Mouse (Mus musculus) heart, embryonic 12.5 days (tissue): ENCODE data around the gene Cyb561d1. TPM values are rescaled to one million over a fixed set of nuclear protein-coding genes. Genes with fewer than 3 reads are reported as not detected.

ENCODE experiments used
- ATAC-seq: fragments of 200-750 bp; cut with Nextera tagmentation; 2 replicates; pipeline ENCODE4 v1.8.0; 2017; ENCODE audit warnings: moderate TSS enrichment, moderate library complexity; ENCODE audit not compliant: insufficient number of reproducible peaks, low FRiP score
- H3K27ac ChIP-seq: fragments of 300-500 bp; sonication (generic); 2 replicates; pipeline ENCODE4 v1.5.1; 2016; ENCODE audit warnings: mild to moderate bottlenecking, moderate library complexity; ENCODE audit not compliant: poor library complexity, severe bottlenecking
- H3K27me3 ChIP-seq: fragments of 300-500 bp; sonication (generic); replicated peaks from 2 replicates; pipeline ENCODE4 v1.6.1; 2016; ENCODE audit warnings: mild to moderate bottlenecking, moderate library complexity
- H3K36me3 ChIP-seq: fragments of 300-500 bp; sonication (generic); 2 replicates; pipeline ENCODE4 v1.6.1; 2016; ENCODE audit warnings: mild to moderate bottlenecking, moderate library complexity
- H3K4me1 ChIP-seq: fragments of 300-500 bp; sonication (generic); replicated peaks from 2 replicates; pipeline ENCODE4 v1.6.1; 2016; ENCODE audit warnings: mild to moderate bottlenecking
- H3K4me2 ChIP-seq: fragments of 300-500 bp; sonication (generic); 2 replicates; pipeline ENCODE4 v1.6.1; 2016; ENCODE audit warnings: mild to moderate bottlenecking, moderate library complexity
- H3K4me3 ChIP-seq: fragments of 300-500 bp; sonication (generic); 2 replicates; pipeline ENCODE4 v1.5.1; 2016; ENCODE audit warnings: mild to moderate bottlenecking
- H3K9ac ChIP-seq: fragments of 300-500 bp; sonication (generic); 2 replicates; pipeline ENCODE4 v1.6.1; 2016; ENCODE audit warnings: mild to moderate bottlenecking, moderate library complexity
- H3K9me3 ChIP-seq: fragments of 300-500 bp; sonication (generic); replicated peaks from 2 replicates; pipeline ENCODE4 v1.6.1; 2016; ENCODE audit warnings: mild to moderate bottlenecking, moderate library complexity
- WGBS: fragments of 180-500 bp; shearing (Covaris S2); methylation state at CpG from one replicate; pipeline ENCODE4 v1.1.7; 2016; 5-methylcytosine and 5-hydroxymethylcytosine counted together
- polyA plus RNA-seq: library from polyadenylated mRNA; unstranded; fragments of >200 nt; fragmentation: Nextera tagmentation; extraction: Ambion mirVana; gene quantifications from 2 replicates; pipeline ENCODE4 v1.2.1, GENCODE M21; 2016

The Cyb561d1 gene
- polyA plus RNA-seq, 1 experiment from 2014 or later, result 3.7 TPM

DNA sequence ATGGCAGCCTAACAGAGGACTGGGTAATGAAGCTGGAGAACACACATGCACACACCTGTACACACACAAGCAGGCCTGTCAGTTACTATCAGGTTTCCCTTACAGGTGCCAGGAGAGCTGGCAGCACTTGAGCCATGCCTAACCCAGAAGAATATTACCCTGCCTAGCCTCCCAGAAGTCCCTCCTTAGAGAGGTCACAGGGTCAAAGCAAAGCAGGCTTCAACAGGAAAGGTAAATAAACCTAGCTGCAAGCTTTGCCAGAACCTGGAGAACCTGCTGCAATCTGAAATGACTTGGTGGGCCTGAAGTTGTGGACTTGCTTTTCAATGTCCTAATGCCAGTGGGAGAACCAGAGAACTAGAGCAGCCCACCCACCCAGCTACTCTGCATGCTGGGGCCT is 1.5 kb upstream of the Cyb561d1 start:
- H3K4me3 ChIP-seq, result no peak overlapping the region
- H3K36me3 ChIP-seq, result peaks cover 58% of the 10 kb centered on the region
- H3K9me3 ChIP-seq, result no peaks in the 10 kb centered on the region
- H3K4me1 ChIP-seq, result peaks cover 18% of the 10 kb centered on the region
- no peak overlapping the region for H3K9ac ChIP-seq
- no peak overlapping the region for H3K4me2 ChIP-seq
- no peak overlapping the region for H3K27ac ChIP-seq
- ATAC-seq, result no peak
- H3K27me3 ChIP-seq, result no peaks in the 10 kb centered on the region

DNA sequence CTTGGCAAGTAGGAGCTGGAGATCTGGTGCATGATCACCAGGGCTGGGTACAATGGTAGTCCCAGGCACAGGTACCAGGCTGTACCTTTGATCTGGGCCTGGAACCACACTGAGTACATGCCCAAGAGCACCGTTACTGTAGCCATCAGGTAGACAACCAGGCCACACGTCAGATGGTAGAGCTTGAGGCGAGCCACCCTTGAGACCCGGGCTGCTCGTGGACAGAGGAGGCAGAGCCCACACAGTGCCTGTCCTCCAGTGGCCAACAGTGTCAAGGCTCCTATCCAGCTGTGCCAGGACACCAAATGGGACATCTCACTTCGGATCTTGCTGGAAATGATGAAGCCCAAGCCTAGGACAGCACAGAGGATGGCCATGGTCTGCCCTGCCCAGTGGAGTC is 1.8 kb downstream of the Cyb561d1 start:
- WGBS, result 93% methylated on average over 6 of the region's 6 CpGs
- H3K27ac ChIP-seq, result no peak overlapping the region

DNA sequence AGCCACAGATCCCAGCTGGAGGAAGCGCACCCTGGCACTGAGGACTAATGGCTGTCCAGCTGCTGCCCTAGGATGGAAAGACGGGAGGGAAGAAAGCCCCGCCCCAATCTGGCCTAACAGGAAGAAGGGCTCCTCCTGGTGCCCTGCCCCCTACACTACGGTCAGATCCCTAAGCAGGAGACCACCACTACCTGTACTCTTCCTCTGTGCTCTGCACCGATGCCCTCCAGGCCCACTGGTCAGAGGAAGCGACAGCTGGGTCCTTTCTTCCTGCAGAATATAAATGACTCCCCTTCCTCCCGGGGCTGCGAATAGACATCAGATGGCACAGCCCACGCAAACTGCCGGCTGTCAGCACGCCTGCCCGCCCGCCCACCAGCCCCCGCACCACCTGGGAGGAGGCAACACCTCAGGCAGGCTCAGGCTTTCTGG is 3.9 kb downstream of the Cyb561d1 start:
- 20% methylated on average over 14 of the region's 14 CpGs for WGBS
- peaks cover 50% of the 10 kb centered on the region for H3K4me1 ChIP-seq
- no peaks in the 10 kb centered on the region for H3K27me3 ChIP-seq
- peak overlapping the region; percentile 58 for H3K4me2 ChIP-seq
- no peaks in the 10 kb centered on the region for H3K9me3 ChIP-seq
- no peak overlapping the region for H3K27ac ChIP-seq
- ATAC-seq, result no peak
- H3K36me3 ChIP-seq, result peaks cover 9% of the 10 kb centered on the region; the same call in 1 of the 2 replicates
- peak overlapping the region; percentile 51 for H3K9ac ChIP-seq
- H3K4me3 ChIP-seq, result peak overlapping the region; percentile 10

More for the DNA sequence above, 1.8 kb downstream of the Cyb561d1 start:
- H3K4me3 ChIP-seq, result no peak overlapping the region
- no peaks in the 10 kb centered on the region for H3K9me3 ChIP-seq
- H3K9ac ChIP-seq, result no peak overlapping the region
- peaks cover 39% of the 10 kb centered on the region for H3K4me1 ChIP-seq
- peaks cover 26% of the 10 kb centered on the region for H3K36me3 ChIP-seq
- H3K27me3 ChIP-seq, result no peaks in the 10 kb centered on the region
- no peak for ATAC-seq
- peak overlapping the region; percentile 64; the same call in 1 of the 2 replicates for H3K4me2 ChIP-seq

DNA sequence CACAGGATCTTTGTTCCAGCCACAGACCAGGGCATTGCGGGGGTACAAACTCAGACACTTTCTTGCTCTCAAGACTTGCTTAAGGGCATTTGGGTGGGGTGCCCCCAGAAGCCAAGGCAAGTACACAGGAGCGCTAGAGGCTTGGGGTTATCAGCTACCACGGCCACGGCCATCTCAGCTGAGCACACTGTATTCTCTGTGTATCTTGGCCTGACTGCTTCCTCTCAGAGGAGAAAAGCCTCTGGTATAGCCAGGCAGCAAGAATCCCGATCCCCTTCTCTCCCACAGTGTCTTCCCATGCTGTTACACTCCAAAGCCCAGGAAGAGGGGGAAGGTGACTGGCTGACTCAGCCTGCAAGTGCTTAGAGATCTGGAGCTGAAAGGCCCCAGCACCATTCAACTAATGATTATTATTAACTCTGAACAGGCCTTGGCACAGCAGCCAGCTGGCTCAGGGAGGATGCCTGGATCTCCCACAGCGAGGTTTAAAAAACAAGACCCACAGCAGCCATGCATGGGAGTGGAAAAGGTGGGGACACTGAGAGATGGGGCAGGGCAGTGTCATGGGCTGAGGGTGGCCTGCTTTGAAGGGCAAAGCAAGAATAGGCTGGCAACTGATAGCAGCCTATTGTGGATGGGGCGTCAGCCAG is 4.9 kb downstream of the Cyb561d1 start:
- Histone ChIP-seq H3K9me3 (no peaks in the 10 kb centered on the region), H3K36me3 (0 out of 2 replicates have a peak, but pooled peaks cover 6% of the 10 kb centered on the region), H3K4me1 (peaks cover 53% of the 10 kb centered on the region), H3K27me3 (no peaks in the 10 kb centered on the region), H3K4me2 (no peak overlapping the region), H3K9ac (no peak overlapping the region), H3K27ac (peak overlapping the region; percentile 38), H3K4me3 (no peak overlapping the region)
- WGBS, result 57% methylated on average over 7 of the region's 7 CpGs
- no peak for ATAC-seq

DNA sequence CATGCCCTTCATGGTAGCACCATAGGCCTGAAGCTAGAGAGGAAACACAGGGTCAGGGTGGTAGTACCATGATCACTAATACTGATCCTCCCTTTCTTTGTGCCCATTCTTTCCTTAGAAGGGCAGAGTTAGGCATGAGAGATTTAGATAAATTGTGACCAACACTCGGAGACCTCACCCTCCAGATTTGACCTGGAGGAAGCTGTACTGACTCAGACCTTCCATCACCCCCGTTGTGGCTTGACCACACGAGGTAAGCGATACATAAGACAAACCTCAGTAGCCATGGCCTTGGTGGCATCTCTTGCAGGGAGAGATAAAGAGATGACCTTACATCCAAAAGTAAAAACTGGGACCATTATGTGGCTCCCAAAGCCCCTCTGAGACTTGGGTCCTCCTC is 5.7 kb downstream of the Cyb561d1 start:
- H3K27me3 ChIP-seq, result no peaks in the 10 kb centered on the region

DNA sequence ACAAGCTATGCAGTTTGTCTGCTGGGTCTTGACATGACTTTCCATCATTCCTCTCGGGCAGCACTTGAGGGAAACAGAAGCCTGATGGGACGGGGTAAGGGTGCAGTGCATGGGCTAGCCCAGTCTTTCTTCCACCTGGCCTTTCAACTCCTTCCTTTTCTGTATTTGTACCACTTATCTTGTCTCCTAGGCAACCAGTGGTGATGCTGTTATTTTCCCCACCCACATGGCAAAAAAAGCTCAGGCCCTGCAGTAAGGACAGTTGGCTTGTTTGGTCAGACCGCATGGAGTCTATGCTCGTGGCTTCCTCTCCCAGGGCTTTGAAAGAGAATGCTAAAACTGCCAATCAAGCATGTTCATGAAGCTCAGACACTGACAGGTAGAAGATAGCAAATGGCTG is 7.3 kb downstream of the Cyb561d1 start:
- Histone ChIP-seq H3K4me3 (no peak overlapping the region), H3K27ac (no peak overlapping the region), H3K4me2 (no peak overlapping the region), H3K27me3 (no peaks in the 10 kb centered on the region), H3K36me3 (no peaks in the 10 kb centered on the region), H3K4me1 (peaks cover 56% of the 10 kb centered on the region), H3K9ac (no peak overlapping the region), H3K9me3 (no peaks in the 10 kb centered on the region)
- 45% methylated on average over 4 of the region's 4 CpGs for WGBS
- ATAC-seq, result no peak

More for the DNA sequence above, 5.7 kb downstream of the Cyb561d1 start:
- Histone ChIP-seq H3K4me3 (no peak overlapping the region), H3K9ac (no peak overlapping the region), H3K27ac (no peak overlapping the region), H3K36me3 (0 out of 2 replicates have a peak, but pooled peaks cover 6% of the 10 kb centered on the region), H3K4me2 (no peak overlapping the region), H3K9me3 (no peaks in the 10 kb centered on the region), H3K4me1 (peaks cover 54% of the 10 kb centered on the region)
- no peak for ATAC-seq
- WGBS, result 81% methylated on average over 4 of the region's 4 CpGs

DNA sequence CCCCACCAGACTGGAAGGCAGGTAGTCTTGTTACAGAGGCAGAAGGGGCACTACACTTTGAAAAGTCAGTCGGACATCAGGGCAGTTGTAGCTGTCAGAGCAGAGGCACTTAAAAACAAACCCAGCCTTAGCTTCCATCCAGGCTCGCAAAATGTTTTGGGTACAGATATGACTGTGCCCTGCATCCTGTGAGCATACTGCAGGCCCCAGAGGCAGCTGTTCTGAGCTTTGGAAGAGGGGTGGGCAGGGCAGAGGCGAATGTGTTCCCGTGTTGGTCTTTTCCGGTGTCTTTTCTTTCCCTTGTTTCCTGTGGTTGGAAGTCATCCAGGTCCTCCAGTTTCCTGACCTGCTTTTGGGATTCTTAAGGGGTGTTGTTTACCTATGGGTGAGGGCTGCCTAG is 11.1 kb downstream of the Cyb561d1 start:
- Histone ChIP-seq H3K4me3 (no peak overlapping the region), H3K9me3 (no peaks in the 10 kb centered on the region), H3K4me2 (peak overlapping the region; percentile 31; the same call in 1 of the 2 replicates), H3K9ac (no peak overlapping the region), H3K27me3 (peaks cover 22% of the 10 kb centered on the region), H3K36me3 (0 out of 2 replicates have a peak, but pooled peaks cover 3% of the 10 kb centered on the region), H3K27ac (no peak overlapping the region), H3K4me1 (peaks cover 41% of the 10 kb centered on the region)
- ATAC-seq, result no peak
- 47% methylated on average over 5 of the region's 5 CpGs for WGBS

DNA sequence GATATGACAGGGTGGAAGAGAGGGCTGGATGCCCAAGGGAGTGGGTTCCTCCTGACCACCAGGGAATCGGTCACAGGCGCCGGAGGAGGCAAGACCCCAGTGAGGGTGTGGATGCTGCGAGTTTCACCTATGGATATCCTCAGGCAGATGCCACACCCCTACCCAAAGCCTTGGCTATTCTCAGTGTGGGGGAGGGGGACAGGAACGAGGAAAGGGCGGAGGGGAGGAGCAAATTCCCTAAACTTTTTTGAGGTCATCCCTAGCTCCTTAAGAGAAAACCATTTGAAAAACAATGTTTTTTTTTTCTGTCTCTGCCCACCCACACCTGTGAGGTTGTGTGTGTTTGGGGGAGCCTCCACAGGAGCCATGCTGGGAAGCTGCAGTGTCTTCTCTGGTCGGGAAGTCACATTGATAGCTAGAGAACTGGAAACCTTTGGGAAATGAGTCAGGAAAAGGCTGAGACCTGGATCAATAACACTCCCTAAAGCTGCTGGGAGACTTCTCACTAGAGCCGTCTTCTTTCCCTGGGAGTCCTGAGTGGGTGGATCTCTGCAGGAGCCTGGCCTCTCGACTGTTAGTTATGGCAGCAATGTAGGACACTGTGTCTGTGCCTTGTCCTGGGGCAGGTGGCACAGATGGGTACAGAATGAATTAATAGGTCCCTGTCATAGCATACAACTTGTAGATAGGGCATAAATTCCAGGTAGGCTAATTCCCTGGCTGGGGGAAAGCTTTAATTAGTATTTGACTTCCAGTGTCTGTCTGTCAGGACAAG is 12.1 kb downstream of the Cyb561d1 start:
- H3K36me3 ChIP-seq, result 0 out of 2 replicates have a peak, but pooled peaks cover 3% of the 10 kb centered on the region
- no peak for ATAC-seq
- H3K4me1 ChIP-seq, result peaks cover 40% of the 10 kb centered on the region
- no peak overlapping the region for H3K9ac ChIP-seq
- no peak overlapping the region for H3K4me2 ChIP-seq
- H3K27ac ChIP-seq, result no peak overlapping the region
- WGBS, result 61% methylated on average over 9 of the region's 9 CpGs
- H3K4me3 ChIP-seq, result no peak overlapping the region
- peaks cover 26% of the 10 kb centered on the region for H3K27me3 ChIP-seq
- no peaks in the 10 kb centered on the region for H3K9me3 ChIP-seq

DNA sequence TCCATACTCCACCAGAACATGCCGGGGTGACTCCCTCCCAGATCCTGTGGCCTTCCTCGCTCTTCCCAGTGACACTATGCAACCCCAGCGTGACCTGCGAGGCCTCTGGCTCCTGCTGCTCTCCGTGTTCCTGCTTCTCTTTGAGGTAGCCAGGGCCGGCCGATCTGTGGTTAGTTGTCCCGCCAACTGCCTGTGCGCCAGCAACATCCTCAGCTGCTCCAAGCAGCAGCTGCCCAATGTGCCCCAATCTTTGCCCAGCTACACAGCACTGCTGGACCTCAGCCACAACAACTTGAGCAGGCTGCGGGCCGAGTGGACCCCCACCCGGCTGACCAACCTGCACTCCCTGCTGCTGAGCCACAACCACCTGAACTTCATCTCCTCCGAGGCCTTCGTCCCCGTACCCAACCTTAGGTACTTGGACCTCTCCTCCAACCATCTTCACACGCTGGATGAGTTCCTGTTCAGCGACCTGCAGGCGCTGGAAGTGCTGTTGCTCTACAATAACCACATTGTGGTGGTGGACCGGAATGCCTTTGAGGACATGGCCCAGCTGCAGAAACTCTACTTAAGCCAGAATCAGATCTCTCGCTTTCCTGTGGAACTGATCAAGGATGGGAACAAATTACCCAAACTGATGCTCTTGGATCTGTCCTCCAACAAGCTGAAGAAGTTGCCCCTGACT is 13.8 kb downstream of the Cyb561d1 start:
- peak overlapping the region; percentile 100 for H3K4me2 ChIP-seq
- H3K9ac ChIP-seq, result peak overlapping the region; percentile 93; the same call in 1 of the 2 replicates
- H3K27ac ChIP-seq, result no peak overlapping the region
- ATAC-seq, result no peak
- WGBS, result 66% methylated on average over 20 of the region's 20 CpGs
- 0 out of 2 replicates have a peak, but pooled peaks cover 3% of the 10 kb centered on the region for H3K36me3 ChIP-seq
- H3K4me1 ChIP-seq, result peaks cover 31% of the 10 kb centered on the region
- H3K27me3 ChIP-seq, result peaks cover 28% of the 10 kb centered on the region
- peak overlapping the region; percentile 96 for H3K4me3 ChIP-seq
- H3K9me3 ChIP-seq, result no peaks in the 10 kb centered on the region

DNA sequence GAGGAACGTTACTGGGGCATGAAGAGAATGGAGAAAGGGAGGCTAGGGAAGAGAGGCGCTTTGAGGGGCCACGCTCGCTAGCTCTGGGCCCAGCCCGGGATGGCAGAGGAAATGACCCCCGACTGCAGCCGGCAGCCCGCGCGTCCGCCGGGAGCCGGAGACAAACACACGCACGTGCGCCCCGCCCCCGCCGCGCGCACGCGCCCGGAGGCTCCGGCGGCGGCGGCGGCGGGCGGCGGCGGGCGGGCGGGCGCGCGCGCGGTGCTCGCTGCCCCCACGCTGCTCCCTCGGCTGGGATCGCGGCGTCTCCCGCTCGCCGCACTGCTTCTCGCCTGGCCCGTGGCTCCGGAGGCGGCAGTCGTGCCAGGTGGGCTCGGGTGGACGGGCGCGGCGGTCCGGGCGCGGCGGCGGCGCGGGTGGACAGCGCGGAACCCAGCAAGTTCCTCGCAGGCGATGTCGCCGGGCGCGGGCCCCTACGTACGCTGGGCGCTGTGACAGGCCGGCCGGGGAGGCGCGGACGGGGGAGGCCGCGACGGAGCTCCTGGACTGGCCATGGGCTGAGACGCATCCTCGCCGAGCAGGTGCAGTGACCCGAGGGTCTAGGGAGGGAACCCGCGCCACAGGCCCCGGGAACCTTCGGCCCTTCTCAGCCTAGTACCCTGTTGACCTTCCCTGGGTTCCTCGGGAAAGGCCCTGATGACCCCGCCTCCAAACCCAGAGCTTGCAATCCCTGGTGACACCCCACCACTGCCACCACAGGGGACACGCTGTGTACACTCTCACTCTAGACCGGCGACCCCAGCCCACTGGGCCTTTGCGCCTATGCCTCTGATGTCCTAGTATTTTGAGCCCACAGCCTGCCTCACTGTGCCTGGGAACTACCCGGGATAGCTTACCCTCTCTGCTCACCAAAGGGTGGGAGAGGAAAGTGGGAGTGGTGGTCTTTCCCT is 14.6 kb downstream of the Cyb561d1 start, which contains the start of gene Amigo1:
Gene Amigo1, plus strand, starts transcription at position 238 of the 950 bp plus-strand sequence.
- H3K9ac ChIP-seq, result peak within 1 kb of the TSS; percentile 93
- H3K9me3 ChIP-seq, result no peaks in the 10 kb centered on the region
- H3K27me3 ChIP-seq, result peaks cover 28% of the 10 kb centered on the region
- H3K27ac ChIP-seq, result no peak within 1 kb of the TSS
- peak within 1 kb of the TSS; percentile 100 for H3K4me2 ChIP-seq
- H3K4me1 ChIP-seq, result peaks cover 27% of the 10 kb centered on the region
- 0 out of 2 replicates have a peak, but pooled peaks cover 3% of the 10 kb centered on the region for H3K36me3 ChIP-seq
- peak within 1 kb of the TSS; percentile 96 for H3K4me3 ChIP-seq
- peak; percentile 74 for ATAC-seq
- WGBS, result 2% methylated on average over 87 of the region's 100 CpGs
